In the genomic region with DNA sequence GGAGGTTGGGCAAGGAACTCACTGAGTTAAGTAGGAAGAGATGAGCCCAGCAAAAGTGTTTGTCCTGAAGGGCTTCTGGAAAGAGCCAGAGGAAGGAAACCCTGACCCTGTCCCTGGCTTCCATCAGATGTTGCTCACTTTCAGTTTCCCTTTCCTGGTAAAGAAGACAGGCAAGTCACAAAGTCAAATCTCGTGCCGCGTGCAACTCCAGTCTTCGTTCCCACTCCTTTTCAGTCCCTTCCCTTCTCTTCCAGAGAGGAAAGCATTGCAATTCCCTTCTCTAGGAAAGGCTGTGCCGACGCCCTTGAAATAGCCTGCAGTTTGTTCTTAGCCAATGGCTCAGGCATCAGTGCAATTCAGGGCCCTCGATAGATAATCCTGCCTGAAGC, we compare ENCODE assay signal across 9 mouse cellular contexts. TPM values are rescaled to one million over a fixed set of nuclear protein-coding genes. Genes with fewer than 3 reads are reported as not detected.
A peak's percentile ranks its signal among the peaks of the same experiment; 100 is the strongest.
DNase-seq lines count a peak whose midpoint lies in the region; ATAC-seq lines count a peak whose summit lies in the region.
"Had no signal": no experiment of that assay in that cellular context is flagged by ENCODE, and none has a peak within 500 bp of the region (broad histone marks: within the 10 kb centered on the region; RNA-seq: fewer than 3 reads in every experiment).

No protein-coding gene starts in this region.

- H3K9me3 ChIP-seq in heart, embryonic 10.5 days = no peaks in the 10 kb centered on the region
- no peaks in the 10 kb centered on the region for H3K9me3 ChIP-seq in kidney, embryonic 14.5 days (ENCODE audit: control insufficient read depth, low read length)

- 45% methylated on average over 7 of the region's 7 CpGs for WGBS in heart, embryonic 10.5 days
- 65% methylated on average over 7 of the region's 7 CpGs for WGBS in kidney, embryonic 14.5 days

- DNase-seq in adrenal gland, postnatal 25 days = peak; percentile 9
- DNase-seq in heart, embryonic 10.5 days (ENCODE audit: low spot score) = no peak
- peak; percentile 66 for DNase-seq in lung, postnatal 25 days (ENCODE audit: low spot score)
- no peak for DNase-seq in left cerebral cortex, postnatal 25 days (ENCODE audit: low spot score in 2 of 2)
- DNase-seq in layer of hippocampus, adult 8-10 months (ENCODE audit: low spot score in 2 of 2) = no peak
- DNase-seq in spleen, adult 18-20 months = no peak

- peaks cover 7% of the 10 kb centered on the region for H3K36me3 ChIP-seq in heart, embryonic 10.5 days
- H3K36me3 ChIP-seq in kidney, embryonic 14.5 days (ENCODE audit: control insufficient read depth, insufficient read depth, low read length) = peaks cover 7% of the 10 kb centered on the region; the same call in 1 of the 2 replicates

- intact Hi-C loops in left cerebral cortex, postnatal 25 days (cut with DNase I) = loop anchor here (5.0 kb wide), 1 partner anchor 117 kb away; a partner anchor contains a TSS

- H3K9ac ChIP-seq in kidney, embryonic 14.5 days (ENCODE audit: low read depth, low read length) = no peak overlapping the region
- H3K9ac ChIP-seq: liver, embryonic 14.5 days had no signal

- no peak overlapping the region for H3K4me2 ChIP-seq in kidney, embryonic 14.5 days (replicated peaks; ENCODE audit: low read depth, low read length)

- peaks cover 9% of the 10 kb centered on the region; the same call in 1 of the 2 replicates for H3K4me1 ChIP-seq in heart, embryonic 10.5 days
- H3K4me1 ChIP-seq in kidney, embryonic 14.5 days (ENCODE audit: control insufficient read depth, insufficient read depth, low read length) = no peaks in the 10 kb centered on the region

- no peaks in the 10 kb centered on the region for H3K27me3 ChIP-seq in heart, embryonic 10.5 days (ENCODE audit: insufficient read depth, poor library complexity, severe bottlenecking)
- H3K27me3 ChIP-seq in kidney, embryonic 14.5 days (ENCODE audit: control insufficient read depth, insufficient read depth, low read length) = no peaks in the 10 kb centered on the region

- H3K27ac ChIP-seq in heart, embryonic 10.5 days = 0 out of 2 replicates have a peak overlapping the region, but pooled peaks have one; percentile 42
- H3K27ac ChIP-seq in kidney, embryonic 14.5 days (ENCODE audit: low read depth, low read length) = 0 out of 2 replicates have a peak overlapping the region, but pooled peaks have one; percentile 17
- H3K27ac ChIP-seq: liver, embryonic 14.5 days had no signal

- no peak for ATAC-seq in kidney, embryonic 14.5 days (ENCODE audit: low FRiP score, low TSS enrichment)

- H3K4me3 ChIP-seq in heart, embryonic 10.5 days = no peak overlapping the region
- no peak overlapping the region for H3K4me3 ChIP-seq in kidney, embryonic 14.5 days (ENCODE audit: low read length)
- H3K4me3 ChIP-seq: erythroblast, embryonic 14.5 days had no signal

RNA-seq across cellular contexts. Expression of a gene that starts 2.5 kb away (rescaled TPM):
- 52.8 and 78.7 TPM in 2 replicates for total RNA-seq in adrenal gland, postnatal 25 days (2021)
- 23.1 and 24.1 TPM in 2 replicates for polyA plus RNA-seq in heart, embryonic 10.5 days (2016; fragmentation: Nextera tagmentation; extraction: Ambion mirVana)
- 25.2 and 32.2 TPM in 2 replicates for polyA plus RNA-seq in kidney, embryonic 14.5 days (2014; fragmentation: Nextera tagmentation; extraction: Ambion mirVana)
- total RNA-seq in left cerebral cortex, postnatal 25 days (2021) = 10 to 100 TPM; 30.2 to 33.4 TPM
- total RNA-seq in layer of hippocampus, adult 8-10 months (2022) = 10 to 100 TPM; 27.9 to 36.9 (median 30.0) TPM

RNA-seq across cellular contexts. Expression of a gene that starts 15.4 kb away (rescaled TPM):
- 36.2 and 38.2 TPM in 2 replicates for total RNA-seq in adrenal gland, postnatal 25 days (2021)
- 40.9 and 43.5 TPM in 2 replicates for polyA plus RNA-seq in heart, embryonic 10.5 days (2016; fragmentation: Nextera tagmentation; extraction: Ambion mirVana)
- 48.7 and 71.6 TPM in 2 replicates for polyA plus RNA-seq in kidney, embryonic 14.5 days (2014; fragmentation: Nextera tagmentation; extraction: Ambion mirVana)
- total RNA-seq in left cerebral cortex, postnatal 25 days (2021) = 10 to 100 TPM; 33.3 to 33.8 TPM
- total RNA-seq in layer of hippocampus, adult 8-10 months (2022) = 10 to 100 TPM; 24.4 to 31.5 (median 29.1) TPM

Comparison
In these comparisons a context has a peak if more than half of its experiments do, and no peak if none do; other contexts are left out.
1. DNase-seq: peak in adrenal gland, postnatal 25 days (single experiment) and lung, postnatal 25 days (single experiment); none in heart, embryonic 10.5 days (single experiment), left cerebral cortex, postnatal 25 days (0 of 2), layer of hippocampus, adult 8-10 months (0 of 2) and spleen, adult 18-20 months (0 of 2).